Mouse (Mus musculus): ENCODE results near the gene Lpar1.

Lpar1 gene

DNA sequence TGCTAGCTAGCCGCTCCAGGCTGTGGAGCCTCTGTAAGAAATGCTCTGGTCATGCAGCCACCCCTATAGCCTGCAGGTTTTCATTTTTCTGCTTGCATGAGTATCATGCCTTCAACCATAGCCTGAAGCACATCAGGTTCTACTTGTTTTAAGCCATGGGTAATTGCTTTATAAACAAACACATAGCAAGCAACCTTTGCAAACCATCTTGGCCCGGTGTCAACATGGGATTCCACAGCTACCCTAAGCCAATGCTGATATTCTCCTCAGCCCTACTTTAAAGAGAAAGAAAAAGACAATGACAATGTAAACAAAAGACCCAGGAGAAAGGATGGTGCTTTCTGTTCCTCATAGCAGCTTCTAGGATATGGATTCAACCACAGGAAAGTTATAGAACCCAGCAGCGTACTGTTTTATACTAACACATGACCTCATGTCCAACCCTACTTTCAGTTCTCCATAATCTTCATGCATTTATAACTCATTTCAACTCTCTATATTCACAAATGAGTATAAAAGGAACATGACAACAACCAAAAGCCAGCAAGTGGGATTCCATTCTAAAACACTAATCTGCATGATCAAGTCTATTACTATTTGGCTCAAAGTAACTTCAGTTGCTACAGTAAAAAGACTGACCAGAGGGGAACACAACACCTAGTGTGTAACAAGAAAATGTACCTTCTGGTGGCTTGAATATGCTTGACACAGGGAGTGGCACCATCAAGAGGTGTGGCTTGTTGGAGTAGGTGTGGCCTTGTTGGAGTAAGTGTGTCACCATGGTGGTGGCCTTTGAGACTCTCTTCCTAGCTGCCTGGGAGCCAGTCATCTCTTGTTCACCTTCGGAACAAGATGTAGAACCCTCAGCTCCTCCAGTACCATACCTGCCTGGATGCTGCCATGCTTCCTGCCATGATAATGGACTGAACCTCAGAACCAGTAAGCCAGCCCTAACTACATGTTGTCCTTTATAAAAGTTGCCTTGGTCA is 46.9 kb downstream of the Lpar1 start:
- in situ Hi-C loops (cut with MboI) = no loop called here

GRCm38 (mm10) chr4:58504250-58504649 is 49.4 kb downstream of the Lpar1 start:
- in situ Hi-C loops (cut with MboI) = no loop called here

- in situ Hi-C loops (cut with MboI) = no loop called here
Observed at GRCm38 (mm10) chr4:58501012-58501777, 52.5 kb downstream of the Lpar1 start.

GRCm38 (mm10) chr4:58499831-58500230 is 53.9 kb downstream of the Lpar1 start:
- in situ Hi-C loops (cut with MboI) = no loop called here

GRCm38 (mm10) chr4:58499241-58499640 is 54.5 kb downstream of the Lpar1 start:
- in situ Hi-C loops (cut with MboI) = no loop called here

- in situ Hi-C loops (cut with MboI) = no loop called here
Observed at GRCm38 (mm10) chr4:58498734-58499133, 55.0 kb downstream of the Lpar1 start.

GRCm38 (mm10) chr4:58497284-58497683 is 56.4 kb downstream of the Lpar1 start:
- in situ Hi-C loops (cut with MboI) = no loop called here

- in situ Hi-C loops (cut with MboI) = no loop called here
Observed at GRCm38 (mm10) chr4:58496743-58497142, 57.0 kb downstream of the Lpar1 start.

DNA sequence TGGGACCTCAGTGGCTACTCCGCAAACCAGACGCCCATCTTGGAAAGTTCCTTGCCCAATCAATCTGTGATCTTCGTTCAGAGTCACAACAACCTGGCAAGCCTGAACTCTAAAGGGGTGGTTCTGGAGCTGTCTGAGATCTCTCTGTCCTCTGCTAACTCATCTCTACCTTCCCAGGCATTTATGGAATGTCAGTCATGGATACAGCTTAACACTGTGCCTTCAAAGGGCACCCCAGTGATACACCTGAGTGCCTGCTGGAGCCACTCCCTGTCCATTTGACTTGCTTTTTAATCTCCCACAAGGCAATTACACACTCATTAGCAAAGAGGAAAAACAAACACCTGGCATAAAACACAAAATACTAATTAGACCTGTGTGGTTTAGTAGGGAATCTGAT is 62.0 kb downstream of the Lpar1 start:
- in situ Hi-C loops (cut with MboI) = no loop called here

- in situ Hi-C loops (cut with MboI) = no loop called here
Observed at GRCm38 (mm10) chr4:58490374-58490773, 63.3 kb downstream of the Lpar1 start.

- in situ Hi-C loops (cut with MboI) = no loop called here
Observed at GRCm38 (mm10) chr4:58478564-58478963, 75.1 kb downstream of the Lpar1 start.

- in situ Hi-C loops (cut with MboI) = no loop called here
Observed at GRCm38 (mm10) chr4:58477691-58478090, 76.0 kb downstream of the Lpar1 start.

DNA sequence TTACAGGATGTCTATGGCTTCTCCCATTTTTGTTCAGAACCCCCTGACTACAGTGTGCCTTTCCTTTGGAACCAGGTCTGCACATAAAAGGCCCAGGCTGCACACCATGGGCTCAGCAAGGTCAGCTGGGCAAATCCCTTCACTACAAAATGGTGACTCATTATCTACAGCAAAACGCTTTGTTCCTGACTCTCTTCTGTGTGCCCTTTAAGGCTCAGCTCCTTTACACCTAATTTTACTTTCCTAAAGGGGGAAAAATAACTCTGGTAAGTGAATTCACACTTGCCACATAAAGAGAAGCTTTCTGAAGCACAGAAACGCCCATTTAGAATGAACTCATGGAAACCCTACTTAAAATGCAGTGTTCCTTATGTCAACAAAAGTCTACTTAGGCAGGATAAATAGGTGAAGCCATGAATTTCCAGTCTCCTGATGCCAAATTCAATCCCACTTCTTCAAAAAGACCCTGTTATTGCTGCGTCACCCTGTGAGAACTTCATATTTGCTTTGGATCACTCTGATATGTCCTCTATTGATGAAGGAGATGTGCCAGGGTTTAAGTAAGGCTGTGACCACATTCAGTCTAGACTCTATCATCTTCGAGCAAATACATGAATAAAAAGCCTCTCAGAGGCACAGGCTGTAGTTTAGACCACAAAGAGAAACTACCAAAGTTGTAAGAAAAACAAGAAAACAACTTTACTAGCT is 82.3 kb downstream of the Lpar1 start:
- in situ Hi-C loops (cut with MboI) = no loop called here

- in situ Hi-C loops (cut with MboI) = no loop called here
Observed at GRCm38 (mm10) chr4:58469651-58470592, 83.8 kb downstream of the Lpar1 start.

GRCm38 (mm10) chr4:58469035-58469434 is 84.7 kb downstream of the Lpar1 start:
- in situ Hi-C loops (cut with MboI) = no loop called here

DNA sequence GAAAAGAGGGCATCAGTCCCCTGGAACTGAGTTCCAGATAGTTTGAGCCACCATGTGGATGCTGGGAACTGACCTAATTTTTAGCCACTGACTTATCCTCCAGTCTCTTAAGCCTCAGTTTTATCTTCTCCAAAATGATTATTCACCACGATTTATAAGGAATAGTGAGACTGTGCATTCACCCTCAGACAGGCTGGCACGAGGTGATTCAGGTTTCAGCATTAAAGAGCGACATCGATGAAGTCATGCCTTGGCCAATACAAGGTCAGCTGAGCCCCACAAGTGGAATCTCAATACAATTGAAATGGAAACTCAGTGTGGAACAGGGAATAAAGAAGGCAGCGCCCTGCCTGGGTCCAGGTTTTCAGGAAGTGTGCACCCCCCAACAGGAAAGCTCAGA is 88.1 kb downstream of the Lpar1 start:
- in situ Hi-C loops (cut with MboI) = no loop called here

DNA sequence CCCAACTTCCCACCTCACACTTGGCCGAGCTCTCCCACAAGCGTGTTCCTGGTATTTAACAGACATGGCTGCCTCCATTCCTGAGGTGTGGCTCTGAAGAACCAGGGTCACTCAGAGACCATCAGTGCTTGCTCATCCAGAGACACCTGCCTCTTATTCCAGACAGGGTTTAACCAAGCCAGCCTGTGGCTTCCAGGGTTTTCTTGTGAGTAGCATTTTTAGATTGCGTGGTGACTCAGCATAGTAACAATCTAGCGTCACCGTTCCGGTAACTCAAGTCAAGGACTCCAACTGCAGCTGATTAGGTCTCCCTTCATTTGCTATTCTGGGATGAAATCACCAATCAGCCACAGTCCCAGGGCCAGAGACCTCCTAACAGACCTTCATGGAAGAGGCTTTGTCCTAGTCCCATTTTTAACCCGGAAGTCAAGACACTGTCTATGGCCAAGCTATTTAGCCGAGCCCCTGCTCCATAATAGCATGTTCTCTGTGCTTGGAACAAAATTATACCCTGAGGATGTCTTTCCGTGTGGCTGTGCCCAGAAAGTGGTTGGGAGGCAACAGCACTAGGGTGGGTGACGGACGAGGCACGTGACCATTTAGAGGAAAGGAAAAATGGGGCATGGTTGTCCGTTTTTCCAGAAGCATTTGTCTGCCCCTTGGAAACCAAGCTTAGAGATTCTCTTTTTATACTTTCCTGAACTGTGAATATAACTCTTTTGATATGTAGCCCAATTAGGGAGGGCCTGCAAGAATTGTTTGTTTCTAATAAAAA is 89.1 kb downstream of the Lpar1 start:
- in situ Hi-C loops (cut with MboI) = no loop called here

GRCm38 (mm10) chr4:58462990-58463389 is 90.7 kb downstream of the Lpar1 start:
- in situ Hi-C loops (cut with MboI) = no loop called here

DNA sequence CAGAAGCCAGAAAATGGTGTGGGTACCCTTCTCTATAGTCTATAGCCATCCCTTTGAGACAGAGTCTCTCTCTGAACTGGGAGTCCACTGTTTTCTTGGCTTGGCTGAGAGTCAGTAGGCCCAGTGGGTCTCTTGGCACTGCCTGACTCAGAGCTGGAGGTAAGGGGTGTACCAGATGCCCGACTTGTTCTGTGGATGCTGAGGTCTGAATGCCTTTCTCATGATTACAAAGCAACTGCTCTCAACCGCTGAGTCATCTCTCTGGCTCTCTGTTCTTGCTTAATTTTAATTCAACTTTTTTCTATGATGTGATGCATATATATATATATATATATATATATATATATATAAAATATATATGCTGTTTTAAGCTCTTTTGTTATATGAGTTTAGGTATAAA is 91.1 kb downstream of the Lpar1 start:
- in situ Hi-C loops (cut with MboI) = no loop called here

- in situ Hi-C loops (cut with MboI) = no loop called here
Observed at GRCm38 (mm10) chr4:58453334-58453733, 100.4 kb downstream of the Lpar1 start.

All from mature B cell (primary cell).